Mouse (Mus musculus): ENCODE measurements around the gene Gm20388. TPM values are rescaled to one million over a fixed set of nuclear protein-coding genes. Genes with fewer than 3 reads are reported as not detected.

Gene Gm20388
- polyA plus RNA-seq, 1 experiment from 2014 or later = not detected

- no peak overlapping the region for H3K27ac ChIP-seq
- H3K36me3 ChIP-seq (replicated peaks; ENCODE audit: control insufficient read depth, insufficient read depth) = no peaks in the 10 kb centered on the region
- no peak overlapping the region for H3K4me3 ChIP-seq (replicated peaks; ENCODE audit: low read length)
- H3K27me3 ChIP-seq (ENCODE audit: control insufficient read depth, insufficient read depth, low read length) = no peaks in the 10 kb centered on the region
- no peak overlapping the region for H3K4me2 ChIP-seq (replicated peaks)
- H3K9ac ChIP-seq = no peak overlapping the region
- H3K4me1 ChIP-seq (replicated peaks; ENCODE audit: control insufficient read depth, insufficient read depth, low read length) = peaks cover 23% of the 10 kb centered on the region
- DNase-seq (ENCODE audit: low spot score) = no peak
- no peak for ATAC-seq (ENCODE audit: low FRiP score)
- WGBS = 92% methylated on average over 10 of the region's 11 CpGs
- no peaks in the 10 kb centered on the region for H3K9me3 ChIP-seq (ENCODE audit: control insufficient read depth, low read length)
These were observed 2772.2 kb downstream of the Gm20388 start for GRCm38 (mm10) chr8:122682820-122683219.

DNA sequence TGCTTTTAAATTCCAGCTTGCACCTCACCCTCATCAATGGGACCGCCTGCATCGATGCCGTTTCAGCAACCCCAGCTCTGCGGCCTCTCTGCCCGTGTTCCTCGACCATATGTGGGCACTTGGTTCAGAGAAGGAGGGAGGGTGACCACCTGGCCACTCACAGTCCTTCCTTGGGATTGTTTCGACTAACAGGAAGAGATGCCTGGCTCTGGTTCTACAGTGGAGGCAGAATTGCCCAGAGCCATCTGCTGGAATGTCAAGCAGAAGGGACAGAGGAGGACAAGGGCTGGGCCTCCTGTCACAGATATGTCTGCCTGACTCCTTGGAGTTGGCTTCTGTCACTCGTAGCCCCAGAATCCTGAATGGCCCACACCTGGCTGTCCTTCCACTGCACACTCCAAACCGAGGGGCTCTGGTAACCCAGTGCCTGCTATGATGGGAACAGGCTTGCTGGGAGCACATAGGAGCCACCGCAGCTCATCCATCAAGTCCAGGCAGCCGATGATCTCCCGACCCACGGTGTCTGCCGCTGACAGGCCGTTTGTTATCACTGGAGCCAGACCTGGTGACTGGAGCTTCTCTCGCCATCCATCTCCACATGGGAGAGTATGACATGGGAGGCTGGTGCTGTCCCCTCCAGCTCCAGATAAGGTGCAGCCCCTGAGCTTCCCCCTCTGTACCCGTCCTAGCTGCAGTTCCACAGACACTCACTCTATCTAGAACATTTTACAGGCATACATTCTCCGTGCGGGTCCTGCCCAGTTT, 2774.6 kb downstream of the Gm20388 start:
- no peaks in the 10 kb centered on the region for H3K9me3 ChIP-seq (ENCODE audit: control insufficient read depth, low read length)
- 69% methylated on average over 19 of the region's 19 CpGs for WGBS
- H3K4me2 ChIP-seq (replicated peaks) = no peak overlapping the region
- no peak for DNase-seq (ENCODE audit: low spot score)
- H3K9ac ChIP-seq = no peak overlapping the region
- peak; percentile 27; the same call in 1 of the 2 replicates for ATAC-seq (ENCODE audit: low FRiP score)
- H3K4me1 ChIP-seq (replicated peaks; ENCODE audit: control insufficient read depth, insufficient read depth, low read length) = peaks cover 8% of the 10 kb centered on the region; the same call in 1 of the 2 replicates
- no peak overlapping the region for H3K27ac ChIP-seq
- no peak overlapping the region for H3K4me3 ChIP-seq (replicated peaks; ENCODE audit: low read length)
- H3K27me3 ChIP-seq (ENCODE audit: control insufficient read depth, insufficient read depth, low read length) = no peaks in the 10 kb centered on the region
- H3K36me3 ChIP-seq (replicated peaks; ENCODE audit: control insufficient read depth, insufficient read depth) = no peaks in the 10 kb centered on the region

GRCm38 (mm10) chr8:122686879-122687278, 2776.2 kb downstream of the Gm20388 start:
- 73% methylated on average over 9 of the region's 9 CpGs for WGBS

GRCm38 (mm10) chr8:122689315-122689714, 2778.7 kb downstream of the Gm20388 start:
- no peak overlapping the region for H3K4me3 ChIP-seq (replicated peaks; ENCODE audit: low read length)
- no peaks in the 10 kb centered on the region for H3K27me3 ChIP-seq (ENCODE audit: control insufficient read depth, insufficient read depth, low read length)
- H3K9me3 ChIP-seq (ENCODE audit: control insufficient read depth, low read length) = no peaks in the 10 kb centered on the region
- no peak overlapping the region for H3K9ac ChIP-seq
- ATAC-seq (ENCODE audit: low FRiP score) (no peak), DNase-seq (ENCODE audit: low spot score) (no peak)
- no peak overlapping the region for H3K4me2 ChIP-seq (replicated peaks)
- H3K36me3 ChIP-seq (replicated peaks; ENCODE audit: control insufficient read depth, insufficient read depth) = no peaks in the 10 kb centered on the region
- WGBS = 94% methylated on average over 1 of the region's 1 CpGs
- H3K27ac ChIP-seq = no peak overlapping the region
- H3K4me1 ChIP-seq (replicated peaks; ENCODE audit: control insufficient read depth, insufficient read depth, low read length) = 0 out of 2 replicates have a peak, but pooled peaks cover 3% of the 10 kb centered on the region

More at GRCm38 (mm10) chr8:122686879-122687278, 2776.2 kb downstream of the Gm20388 start:
- Histone ChIP-seq H3K4me2 (replicated peaks) (no peak overlapping the region), H3K4me3 (replicated peaks; ENCODE audit: low read length) (no peak overlapping the region), H3K27me3 (ENCODE audit: control insufficient read depth, insufficient read depth, low read length) (no peaks in the 10 kb centered on the region), H3K36me3 (replicated peaks; ENCODE audit: control insufficient read depth, insufficient read depth) (no peaks in the 10 kb centered on the region), H3K9ac (no peak overlapping the region), H3K27ac (no peak overlapping the region), H3K9me3 (ENCODE audit: control insufficient read depth, low read length) (no peaks in the 10 kb centered on the region), H3K4me1 (replicated peaks; ENCODE audit: control insufficient read depth, insufficient read depth, low read length) (0 out of 2 replicates have a peak, but pooled peaks cover 3% of the 10 kb centered on the region)
- ATAC-seq (ENCODE audit: low FRiP score) = no peak
- DNase-seq (ENCODE audit: low spot score) = no peak

- H3K9me3 ChIP-seq (ENCODE audit: control insufficient read depth, low read length) = no peaks in the 10 kb centered on the region
- WGBS = 70% methylated on average over 6 of the region's 6 CpGs
- no peak overlapping the region for H3K27ac ChIP-seq
- H3K9ac ChIP-seq = no peak overlapping the region
- no peak overlapping the region for H3K4me3 ChIP-seq (replicated peaks; ENCODE audit: low read length)
- H3K4me2 ChIP-seq (replicated peaks) = no peak overlapping the region
- no peaks in the 10 kb centered on the region for H3K27me3 ChIP-seq (ENCODE audit: control insufficient read depth, insufficient read depth, low read length)
- DNase-seq (ENCODE audit: low spot score) (peak; percentile 40), ATAC-seq (ENCODE audit: low FRiP score) (no peak)
- no peaks in the 10 kb centered on the region for H3K36me3 ChIP-seq (replicated peaks; ENCODE audit: control insufficient read depth, insufficient read depth)
- H3K4me1 ChIP-seq (replicated peaks; ENCODE audit: control insufficient read depth, insufficient read depth, low read length) = 0 out of 2 replicates have a peak, but pooled peaks cover 3% of the 10 kb centered on the region
These were observed 2780.4 kb downstream of the Gm20388 start for GRCm38 (mm10) chr8:122691018-122691417.

- Histone ChIP-seq H3K4me3 (replicated peaks; ENCODE audit: low read length) (no peak overlapping the region), H3K9ac (no peak overlapping the region), H3K4me2 (replicated peaks) (no peak overlapping the region), H3K36me3 (replicated peaks; ENCODE audit: control insufficient read depth, insufficient read depth) (no peaks in the 10 kb centered on the region), H3K9me3 (ENCODE audit: control insufficient read depth, low read length) (no peaks in the 10 kb centered on the region), H3K4me1 (replicated peaks; ENCODE audit: control insufficient read depth, insufficient read depth, low read length) (no peaks in the 10 kb centered on the region), H3K27me3 (ENCODE audit: control insufficient read depth, insufficient read depth, low read length) (no peaks in the 10 kb centered on the region), H3K27ac (no peak overlapping the region)
- ATAC-seq (ENCODE audit: low FRiP score) (no peak), DNase-seq (ENCODE audit: low spot score) (no peak)
- 76% methylated on average over 8 of the region's 8 CpGs for WGBS
These were observed 2781.5 kb downstream of the Gm20388 start for GRCm38 (mm10) chr8:122692152-122692551.

- Histone ChIP-seq H3K4me2 (replicated peaks) (no peak overlapping the region), H3K9me3 (ENCODE audit: control insufficient read depth, low read length) (no peaks in the 10 kb centered on the region), H3K4me1 (replicated peaks; ENCODE audit: control insufficient read depth, insufficient read depth, low read length) (no peaks in the 10 kb centered on the region), H3K27me3 (ENCODE audit: control insufficient read depth, insufficient read depth, low read length) (no peaks in the 10 kb centered on the region), H3K36me3 (replicated peaks; ENCODE audit: control insufficient read depth, insufficient read depth) (no peaks in the 10 kb centered on the region), H3K27ac (no peak overlapping the region), H3K4me3 (replicated peaks; ENCODE audit: low read length) (no peak overlapping the region), H3K9ac (no peak overlapping the region)
- 66% methylated on average over 7 of the region's 7 CpGs for WGBS
- DNase-seq (ENCODE audit: low spot score) (no peak), ATAC-seq (ENCODE audit: low FRiP score) (no peak)
These were observed 2784.9 kb downstream of the Gm20388 start for GRCm38 (mm10) chr8:122695438-122696042.

DNA sequence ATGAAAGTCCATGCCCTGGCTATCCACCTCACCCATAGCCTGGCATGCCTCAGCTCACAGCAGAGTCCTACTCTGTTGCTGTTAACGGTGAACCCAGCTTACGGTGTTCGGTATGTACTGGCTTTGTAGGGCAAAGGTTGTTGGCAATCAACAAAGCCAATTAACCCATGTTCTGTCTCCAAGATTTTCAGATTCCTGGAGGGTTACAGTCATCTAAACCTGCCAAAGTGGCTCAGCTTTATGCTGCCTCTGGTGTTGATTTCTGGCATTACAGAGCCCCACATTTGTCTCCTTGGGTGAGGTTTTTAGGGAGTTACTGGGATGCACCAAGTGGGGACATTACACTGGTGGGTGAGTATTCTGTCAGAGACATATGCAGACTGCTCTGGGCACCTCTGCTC, 2786.5 kb downstream of the Gm20388 start:
- H3K36me3 ChIP-seq (replicated peaks; ENCODE audit: control insufficient read depth, insufficient read depth) = no peaks in the 10 kb centered on the region
- no peak overlapping the region for H3K9ac ChIP-seq
- ATAC-seq (ENCODE audit: low FRiP score) (no peak), DNase-seq (ENCODE audit: low spot score) (no peak)
- no peaks in the 10 kb centered on the region for H3K9me3 ChIP-seq (ENCODE audit: control insufficient read depth, low read length)
- no peak overlapping the region for H3K4me3 ChIP-seq (replicated peaks; ENCODE audit: low read length)
- WGBS = 81% methylated on average over 3 of the region's 3 CpGs
- H3K27me3 ChIP-seq (ENCODE audit: control insufficient read depth, insufficient read depth, low read length) = no peaks in the 10 kb centered on the region
- no peak overlapping the region for H3K27ac ChIP-seq
- no peak overlapping the region for H3K4me2 ChIP-seq (replicated peaks)
- no peaks in the 10 kb centered on the region for H3K4me1 ChIP-seq (replicated peaks; ENCODE audit: control insufficient read depth, insufficient read depth, low read length)

- H3K4me3 ChIP-seq (replicated peaks; ENCODE audit: low read length) = no peak overlapping the region
- no peaks in the 10 kb centered on the region for H3K9me3 ChIP-seq (ENCODE audit: control insufficient read depth, low read length)
- no peak for DNase-seq (ENCODE audit: low spot score)
- no peaks in the 10 kb centered on the region for H3K36me3 ChIP-seq (replicated peaks; ENCODE audit: control insufficient read depth, insufficient read depth)
- H3K4me2 ChIP-seq (replicated peaks) = no peak overlapping the region
- H3K27me3 ChIP-seq (ENCODE audit: control insufficient read depth, insufficient read depth, low read length) = no peaks in the 10 kb centered on the region
- WGBS = 90% methylated on average over 6 of the region's 6 CpGs
- no peak overlapping the region for H3K27ac ChIP-seq
- no peaks in the 10 kb centered on the region for H3K4me1 ChIP-seq (replicated peaks; ENCODE audit: control insufficient read depth, insufficient read depth, low read length)
- H3K9ac ChIP-seq = no peak overlapping the region
- no peak for ATAC-seq (ENCODE audit: low FRiP score)
These were observed 2786.9 kb downstream of the Gm20388 start for GRCm38 (mm10) chr8:122697586-122697985.
